Mouse (Mus musculus): ENCODE results near the gene Rrp1.
A peak's percentile ranks its signal among the peaks of the same experiment; 100 is the strongest.

Rrp1 gene

GRCm38 (mm10) chr10:78412319-78413151 is at the start of gene Rrp1:
Gene Rrp1 (minus strand): TSS chr10:78413043.
- DNase-seq = peak; percentile 99

DNA sequence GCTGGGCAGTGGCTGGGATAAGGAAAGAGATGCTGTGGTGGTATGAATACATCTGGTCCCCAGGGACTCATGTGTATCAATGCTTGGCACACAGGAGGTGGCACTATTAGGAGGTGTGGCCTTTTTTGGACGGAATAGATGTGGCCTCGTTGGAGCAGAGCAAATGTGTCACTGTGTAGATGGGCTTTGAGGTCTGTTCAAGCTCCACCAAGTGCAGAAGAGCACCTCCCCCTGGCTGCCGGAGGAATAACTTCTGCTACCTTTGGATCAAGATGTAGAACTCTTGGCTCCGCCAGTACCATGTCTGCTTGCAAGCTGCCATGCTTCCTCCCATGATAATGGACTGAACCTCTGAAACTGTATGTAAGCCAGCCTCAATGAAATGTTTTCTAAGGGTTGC is 48.9 kb upstream of the Rrp1 start:
- DNase-seq = no peak

DNA sequence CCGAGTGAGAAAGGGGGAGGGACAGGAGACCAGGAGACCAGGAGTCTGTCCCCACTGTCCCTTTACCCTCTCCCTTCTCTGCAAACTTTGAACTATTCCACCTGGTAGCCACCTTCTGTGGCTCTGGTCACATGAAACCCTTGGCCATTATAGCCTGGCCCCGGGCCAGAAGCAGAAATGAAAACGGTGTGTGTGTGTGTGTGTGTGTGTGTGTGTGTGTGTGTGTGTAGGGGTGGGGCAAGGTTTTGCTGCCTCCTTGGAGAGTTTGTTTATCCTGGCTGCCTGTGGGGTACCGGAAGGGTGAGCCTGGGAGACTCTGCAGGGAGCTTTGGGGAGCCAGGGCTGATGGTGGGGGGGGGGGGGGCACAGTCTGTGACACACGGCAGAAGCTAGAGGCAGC is 47.6 kb upstream of the Rrp1 start:
- peak; percentile 95 for DNase-seq

GRCm38 (mm10) chr10:78458348-78459111 is 45.7 kb upstream of the Rrp1 start:
- DNase-seq = peak; percentile 98

GRCm38 (mm10) chr10:78457495-78458347 is 44.9 kb upstream of the Rrp1 start:
- DNase-seq = peak; percentile 98

- DNase-seq = no peak
These were observed 43.9 kb upstream of the Rrp1 start for GRCm38 (mm10) chr10:78456696-78457095.

DNA sequence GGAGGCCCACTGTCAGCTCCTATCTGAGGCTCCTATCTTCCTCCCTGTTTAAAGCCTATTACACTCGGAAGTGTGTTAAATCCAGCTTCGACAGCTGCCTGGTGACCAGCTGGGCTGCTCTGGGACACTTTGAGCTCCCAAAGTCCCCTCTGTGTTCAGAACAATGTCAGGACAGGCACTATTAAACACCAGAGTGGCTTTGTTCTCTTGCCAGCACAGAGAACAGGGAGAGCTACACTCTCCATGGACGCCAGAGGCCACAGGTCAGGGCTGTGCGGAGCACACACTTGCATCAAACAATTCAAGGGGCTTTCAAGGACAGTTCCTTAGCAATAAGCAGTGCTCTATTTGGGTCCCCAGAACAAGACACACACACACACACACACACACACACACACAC is 39.8 kb upstream of the Rrp1 start:
- DNase-seq = peak; percentile 93

- DNase-seq = no peak
These were observed 37.9 kb upstream of the Rrp1 start for GRCm38 (mm10) chr10:78450761-78451160.

DNA sequence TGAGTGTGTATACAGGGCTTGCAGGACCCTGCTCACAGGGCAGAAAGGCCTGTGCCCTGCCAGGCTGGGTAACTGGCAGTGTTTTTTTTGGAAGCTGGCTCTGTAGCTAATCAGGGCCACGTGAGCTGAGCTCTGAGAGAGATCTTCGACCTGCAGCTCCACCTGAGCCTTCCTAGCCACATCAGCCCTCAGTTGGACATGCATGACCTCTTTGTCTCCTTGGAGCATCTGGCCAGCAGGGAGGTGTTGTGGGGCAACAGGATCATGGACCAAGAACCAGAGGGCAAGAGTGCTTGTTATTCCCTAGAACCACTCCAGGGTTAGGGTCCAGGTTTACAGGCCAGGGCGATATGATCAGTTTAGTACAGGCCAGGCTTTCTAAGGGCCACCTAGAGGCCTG is 34.6 kb upstream of the Rrp1 start:
- no peak for DNase-seq

- DNase-seq = no peak
These were observed 33.4 kb upstream of the Rrp1 start for GRCm38 (mm10) chr10:78446195-78446594.

- DNase-seq = no peak
These were observed 29.4 kb upstream of the Rrp1 start for GRCm38 (mm10) chr10:78442292-78442691.

DNA sequence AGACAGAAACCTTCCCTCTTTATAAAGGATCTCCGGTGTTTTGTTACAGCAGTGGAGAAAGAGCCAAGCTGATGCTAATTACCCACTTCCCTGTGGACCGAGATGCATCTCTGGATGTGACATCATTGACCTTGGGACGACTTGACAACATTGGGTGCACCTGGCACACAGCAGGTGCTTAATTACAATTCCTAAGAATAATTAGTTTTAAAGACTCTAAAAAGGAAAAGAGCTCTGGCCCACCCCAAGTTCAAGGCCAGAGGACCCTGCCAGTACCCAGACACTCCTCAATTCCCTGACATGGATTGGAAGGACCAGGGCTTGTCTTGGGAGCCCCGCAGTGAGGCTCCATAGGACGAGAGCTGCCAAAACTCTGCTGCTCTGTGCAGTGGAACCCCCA is 28.8 kb upstream of the Rrp1 start:
- no peak for DNase-seq

- DNase-seq = no peak
These were observed 28.0 kb upstream of the Rrp1 start for GRCm38 (mm10) chr10:78440812-78441211.

DNA sequence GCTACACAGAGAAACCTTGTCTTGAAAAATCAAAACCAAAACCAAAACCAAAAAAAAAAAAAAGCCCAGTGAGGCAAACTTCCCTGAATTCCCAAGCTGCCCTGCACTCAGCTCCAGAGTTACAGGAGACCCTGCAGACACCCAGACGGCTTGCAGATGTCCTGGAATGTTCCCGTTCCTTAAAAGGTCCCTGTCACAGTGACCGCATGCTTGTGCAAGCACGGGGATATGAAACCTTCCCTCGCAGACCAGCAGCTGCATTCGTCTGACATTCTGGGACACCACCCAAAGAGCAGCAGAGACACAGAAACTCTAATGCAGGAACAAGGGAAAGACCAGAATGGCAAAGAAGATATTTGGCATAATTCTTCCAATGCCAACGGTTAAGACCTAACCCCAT is 27.1 kb upstream of the Rrp1 start:
- DNase-seq = peak; percentile 97

DNA sequence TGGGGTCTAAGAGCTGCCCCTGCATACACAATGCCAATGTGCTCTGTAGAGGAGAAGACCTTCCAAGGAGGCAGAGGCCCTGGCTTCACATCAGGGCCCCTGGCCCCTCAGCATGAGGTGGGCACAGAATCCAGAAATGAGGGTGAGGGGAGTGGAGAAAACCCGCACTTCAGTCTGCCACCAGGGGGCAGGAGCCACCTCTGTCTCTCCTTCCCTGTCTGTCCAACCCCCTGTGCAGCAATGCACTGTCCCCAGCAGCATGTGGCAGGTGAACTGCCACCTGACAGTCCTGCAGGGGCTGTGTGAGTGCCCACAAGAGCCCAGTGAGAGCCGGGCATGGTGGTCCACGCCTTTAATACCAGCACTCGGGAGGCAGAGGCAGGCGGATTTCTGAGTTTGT is 26.7 kb upstream of the Rrp1 start:
- DNase-seq = peak; percentile 92

- DNase-seq = no peak
These were observed 25.3 kb upstream of the Rrp1 start for GRCm38 (mm10) chr10:78438094-78438493.

- DNase-seq = no peak
These were observed 20.0 kb upstream of the Rrp1 start for GRCm38 (mm10) chr10:78432853-78433252.

DNA sequence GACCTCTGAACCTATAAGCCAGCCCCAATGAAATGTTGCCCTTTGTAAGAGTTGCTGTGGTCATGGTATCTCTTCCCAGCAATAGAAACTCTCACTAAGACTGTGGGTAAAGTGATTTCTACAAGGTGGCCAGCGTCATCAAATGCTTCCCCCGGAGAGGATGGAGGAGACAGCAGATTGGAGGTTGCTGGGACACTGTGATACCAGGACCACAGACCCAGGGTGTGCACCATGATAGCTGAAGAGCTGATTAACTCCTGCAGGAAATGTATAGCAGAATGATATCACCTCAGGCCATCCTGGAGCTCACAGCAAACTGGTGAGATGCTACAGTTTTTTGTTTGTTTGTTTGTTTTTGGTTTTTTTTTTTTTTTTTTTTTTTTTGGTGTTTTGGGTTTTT is 16.9 kb upstream of the Rrp1 start:
- no peak for DNase-seq

GRCm38 (mm10) chr10:78429180-78429579 is 16.3 kb upstream of the Rrp1 start:
- no peak for DNase-seq

GRCm38 (mm10) chr10:78428070-78428469 is 15.2 kb upstream of the Rrp1 start:
- DNase-seq = no peak

DNA sequence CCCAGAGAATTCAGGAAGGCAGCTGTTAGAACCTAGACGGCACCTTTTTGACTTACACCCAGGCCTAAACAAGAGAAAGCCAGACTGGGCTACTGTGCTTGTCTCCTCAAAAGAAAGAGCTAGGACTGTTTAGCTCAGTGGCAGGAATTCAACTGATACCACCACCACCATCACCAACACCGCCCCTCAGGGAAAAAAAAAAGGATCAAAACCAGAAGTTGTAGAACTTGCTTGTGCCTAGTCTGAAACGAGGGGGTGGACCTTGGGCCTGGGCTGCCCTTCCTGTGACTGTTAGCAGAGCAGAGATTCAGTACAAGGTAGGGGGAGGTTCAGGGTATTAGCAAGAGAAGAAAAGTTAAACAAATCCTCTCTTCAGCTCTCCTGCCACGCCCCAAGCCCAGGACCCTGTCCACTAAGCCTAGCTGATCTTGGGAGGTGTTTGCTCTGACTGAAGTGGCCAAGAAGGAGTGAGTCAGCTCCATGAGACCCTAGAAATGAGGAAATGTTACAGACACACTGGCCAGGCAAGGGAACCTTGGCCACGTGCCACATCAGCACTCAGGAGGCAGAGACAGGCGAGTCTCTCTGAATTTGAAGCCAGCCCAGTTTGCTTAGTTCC is 13.4 kb upstream of the Rrp1 start:
- peak; percentile 95 for DNase-seq

DNA sequence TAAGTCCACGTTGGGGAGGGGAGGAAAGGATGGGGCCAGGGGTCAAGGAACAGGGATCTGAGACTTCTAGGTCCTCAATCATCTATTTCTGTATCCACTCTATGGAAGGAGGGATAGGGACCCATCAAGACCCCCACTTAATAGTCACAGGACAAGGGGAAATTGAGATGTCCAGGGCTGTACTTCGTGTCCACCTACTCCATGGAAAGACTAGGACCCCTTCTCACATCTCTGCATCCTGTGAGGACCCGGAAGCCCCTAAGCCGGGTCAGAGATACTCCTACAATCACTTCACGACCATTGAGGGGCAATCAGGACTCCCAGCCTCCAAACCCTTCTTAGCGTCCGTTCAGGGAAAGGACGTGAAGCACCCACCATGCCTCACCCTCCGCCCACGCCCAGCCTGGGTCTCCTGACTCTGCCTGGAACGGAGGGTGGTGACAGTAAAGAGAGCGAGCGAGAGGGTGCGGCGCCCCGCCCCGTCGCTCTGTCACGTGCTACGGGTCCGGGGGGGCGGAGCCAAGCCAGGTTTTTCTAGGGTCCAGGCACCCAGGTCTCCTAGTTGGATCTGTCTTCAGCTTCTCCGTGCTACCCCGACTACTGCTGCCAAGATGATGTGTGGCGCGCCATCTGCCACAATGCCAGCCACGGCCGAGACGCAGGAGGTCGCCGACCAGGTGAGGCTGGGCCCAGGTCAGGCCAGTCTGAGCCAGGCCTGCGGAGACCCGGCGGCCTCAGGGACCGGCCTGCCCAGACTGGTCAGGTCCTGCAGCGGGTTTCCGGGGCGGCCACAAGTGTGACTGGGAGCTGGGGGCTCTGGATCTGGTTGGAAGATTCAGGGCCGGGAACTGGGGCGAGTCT is 12.6 kb upstream of the Rrp1 start, which contains the start of gene Cstb:
TSS of gene Cstb (plus strand) at position 489 of the 861 bp plus-strand sequence.
- DNase-seq = peak; percentile 99

All from heart, adult 11 months (tissue).